Mouse (Mus musculus) liver, embryonic 14.5 days (tissue): ENCODE data around the gene Mical2.

Source experiments
- CTCF ChIP-seq: IDR thresholded peaks from 2 replicates; pipeline ENCODE4 v1.5.1; 2016; ENCODE audit warnings: antibody characterized with exemption, low read depth, control low read depth
- EP300 ChIP-seq: IDR thresholded peaks from 2 replicates; pipeline ENCODE4 v1.6.1; 2016; ENCODE audit warnings: antibody characterized with exemption, low read depth

DNA sequence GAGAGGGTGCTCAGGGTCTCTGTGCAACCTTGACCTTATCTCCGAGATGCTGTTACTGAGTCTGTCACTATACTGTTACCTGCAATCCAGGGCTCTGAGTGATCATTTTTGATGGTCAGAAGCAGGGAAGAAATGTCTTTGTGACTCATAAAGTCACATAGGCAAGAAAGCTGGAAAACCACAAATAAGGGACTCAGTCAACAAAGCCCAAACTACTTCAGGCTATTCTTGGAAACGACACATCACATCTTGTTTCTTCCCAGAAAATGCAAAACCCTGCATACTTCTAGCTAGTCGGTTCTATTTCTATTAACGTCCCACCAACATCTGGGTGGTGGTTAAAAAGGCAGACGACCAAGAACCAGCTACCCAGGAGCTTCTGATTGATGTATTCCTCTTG lies 41.6 kb downstream of the Mical2 start:
- TF ChIP-seq CTCF (no peak), EP300 (no peak)
